Comparison of ENCODE assay signal across 8 mouse cellular contexts in genomic region chr14:105896791-105897568, GRCm38 (mm10). TPM values are rescaled to one million over a fixed set of nuclear protein-coding genes. Genes with fewer than 3 reads are reported as not detected.
A peak's percentile ranks its signal among the peaks of the same experiment; 100 is the strongest.
DNase-seq lines count a peak whose midpoint lies in the region; ATAC-seq and TF ChIP-seq lines count a peak whose summit lies in the region.

Spry2 (minus strand) TSS chr14:105896819.

- no peak for TF ChIP-seq CTCF in E14TG2a.4 (conservative IDR thresholded peaks at IDR 0.05; ENCODE audit: low read length)

- H3K4me1 ChIP-seq in E14TG2a.4 (replicated peaks; ENCODE audit: low read depth, low read length): peaks cover 44% of the 10 kb centered on the region
- peaks cover 38% of the 10 kb centered on the region for H3K4me1 ChIP-seq in forebrain, embryonic 15.5 days
- H3K4me1 ChIP-seq in neural tube, embryonic 15.5 days: peaks cover 25% of the 10 kb centered on the region

- H3K27me3 ChIP-seq in E14TG2a.4 (ENCODE audit: insufficient read depth, low read length): no peaks in the 10 kb centered on the region
- no peaks in the 10 kb centered on the region for H3K27me3 ChIP-seq in forebrain, embryonic 15.5 days
- no peaks in the 10 kb centered on the region for H3K27me3 ChIP-seq in neural tube, embryonic 15.5 days (replicated peaks)

- peak within 1 kb of the TSS; percentile 99 for H3K4me2 ChIP-seq in forebrain, embryonic 15.5 days (replicated peaks)
- H3K4me2 ChIP-seq in neural tube, embryonic 15.5 days: peak within 1 kb of the TSS; percentile 98

- intact Hi-C loops in heart, postnatal 14 days (cut with DNase I): loop anchor here (2.0 to 5.0 kb wide), 6 partner anchors 164 to 585 kb away; no protein-coding TSS in a partner anchor

- peak within 1 kb of the TSS; percentile 96 for H3K27ac ChIP-seq in forebrain, embryonic 15.5 days (replicated peaks)
- peak within 1 kb of the TSS; percentile 97 for H3K27ac ChIP-seq in neural tube, embryonic 15.5 days (replicated peaks)

- peak; percentile 94 for ATAC-seq in forebrain, embryonic 15.5 days (replicated peaks)
- ATAC-seq in neural tube, embryonic 15.5 days (ENCODE audit: low FRiP score): peak; percentile 92

- H3K9ac ChIP-seq in forebrain, embryonic 15.5 days (replicated peaks): peak within 1 kb of the TSS; percentile 73
- H3K9ac ChIP-seq in neural tube, embryonic 15.5 days (replicated peaks): peak within 1 kb of the TSS; percentile 79

- peaks cover 31% of the 10 kb centered on the region for H3K36me3 ChIP-seq in E14TG2a.4 (ENCODE audit: insufficient read depth, low read length)
- peaks cover 4% of the 10 kb centered on the region; the same call in 1 of the 2 replicates for H3K36me3 ChIP-seq in forebrain, embryonic 15.5 days
- H3K36me3 ChIP-seq in neural tube, embryonic 15.5 days: peaks cover 4% of the 10 kb centered on the region; the same call in 1 of the 2 replicates

- no peaks in the 10 kb centered on the region for H3K9me3 ChIP-seq in E14TG2a.4 (ENCODE audit: low read length)
- no peaks in the 10 kb centered on the region for H3K9me3 ChIP-seq in forebrain, embryonic 15.5 days
- H3K9me3 ChIP-seq in neural tube, embryonic 15.5 days (replicated peaks): no peaks in the 10 kb centered on the region

- peak; percentile 37 for DNase-seq in c-Kit-positive CD71-positive TER-119-positive erythroid progenitor cells, embryonic 14.5 days (ENCODE audit: low spot score)
- DNase-seq in heart, postnatal 14 days: peak; percentile 91 to 92
- peak; percentile 87 to 95 for DNase-seq in layer of hippocampus, adult 18-20 months (ENCODE audit: low spot score in 2 of 2)
- DNase-seq in lung, adult 18-20 months: peak; percentile 93 to 95
- DNase-seq in thymus, adult 18-20 months: peak; percentile 58 to 62

- peak within 1 kb of the TSS; percentile 98 for H3K4me3 ChIP-seq in E14TG2a.4 (replicated peaks; ENCODE audit: low read length)
- peak within 1 kb of the TSS; percentile 67 for H3K4me3 ChIP-seq in forebrain, embryonic 15.5 days
- H3K4me3 ChIP-seq in neural tube, embryonic 15.5 days (replicated peaks): peak within 1 kb of the TSS; percentile 76

- WGBS in forebrain, embryonic 15.5 days: under 1% methylated on average over 58 of the region's 89 CpGs
- under 1% methylated on average over 54 of the region's 89 CpGs for WGBS in neural tube, embryonic 15.5 days

RNA-seq across cellular contexts. Expression of gene Spry2, which starts in this region (rescaled TPM):
- 27.5 and 34.4 TPM in 2 replicates for polyA plus RNA-seq in forebrain, embryonic 15.5 days (2015; fragmentation: Nextera tagmentation; extraction: Ambion mirVana)
- total RNA-seq in heart, postnatal 14 days (2021): 10 to 100 TPM; 34.6 to 35.7 TPM
- 10 to 100 TPM; 68.3 to 71.6 TPM for total RNA-seq in layer of hippocampus, adult 18-20 months (2021)
- 34.5 and 38.6 TPM in 2 replicates for polyA plus RNA-seq in neural tube, embryonic 15.5 days (2015; fragmentation: Nextera tagmentation; extraction: Ambion mirVana)

Comparison
In these comparisons a context has a peak if more than half of its experiments do, and no peak if none do; other contexts are left out.
1. Peak in every context shown above with its lines: DNase-seq, ATAC-seq, H3K4me3 ChIP-seq and H3K27ac ChIP-seq.
2. DNase-seq: peak in every context shown above with its lines; median percentile 94 in lung, adult 18-20 months; 92 in heart, postnatal 14 days; 91 in layer of hippocampus, adult 18-20 months; 60 in thymus, adult 18-20 months; 37 in c-Kit-positive CD71-positive TER-119-positive erythroid progenitor cells, embryonic 14.5 days.